Mouse (Mus musculus) monocyte, adult 5-6 weeks (primary cell): ENCODE data around the gene Gm43638. TPM values are rescaled to one million over a fixed set of nuclear protein-coding genes. Genes with fewer than 3 reads are reported as not detected.

Source experiments
- total RNA-seq: library from RNA; stranded (forward); fragments of 200-1000, 200-491, 200-594 nt; gene quantifications from 3 replicates; pipeline ENCODE4 v1.2.3, GENCODE M21; 2017

Gm43638 gene
- total RNA-seq, 1 experiment from 2014 or later = not detected

Other genes starting within 250 kb of the Gm43638 start
- not detected in 3 replicates for gene Ugt2b37, start 232.0 kb downstream of the Gm43638 start, total RNA-seq
- not detected in 3 replicates for gene Ugt2a3, start 149.6 kb downstream of the Gm43638 start, total RNA-seq
- gene Ugt2b38, start 62.6 kb downstream of the Gm43638 start, total RNA-seq = not detected in 3 replicates
- gene Ugt2a2, start 4.5 kb downstream of the Gm43638 start, total RNA-seq = not detected in 3 replicates
- gene Ugt2a1, start 4.1 kb upstream of the Gm43638 start, total RNA-seq = not detected in 3 replicates
- not detected in 3 replicates for gene Sult1b1, start 51.4 kb upstream of the Gm43638 start, total RNA-seq
- not detected in 3 replicates for gene Sult1d1, start 82.2 kb upstream of the Gm43638 start, total RNA-seq
- not detected in 3 replicates for gene Sult1e1, start 104.8 kb upstream of the Gm43638 start, total RNA-seq
- not detected in 3 replicates for gene Csn1s1, start 179.4 kb upstream of the Gm43638 start, total RNA-seq
- gene Csn2, start 212.8 kb upstream of the Gm43638 start, total RNA-seq = 0.87 TPM in 1 of 3 replicates, not detected in the others